Mouse (Mus musculus): ENCODE results near the gene Kdelc2.

DNA sequence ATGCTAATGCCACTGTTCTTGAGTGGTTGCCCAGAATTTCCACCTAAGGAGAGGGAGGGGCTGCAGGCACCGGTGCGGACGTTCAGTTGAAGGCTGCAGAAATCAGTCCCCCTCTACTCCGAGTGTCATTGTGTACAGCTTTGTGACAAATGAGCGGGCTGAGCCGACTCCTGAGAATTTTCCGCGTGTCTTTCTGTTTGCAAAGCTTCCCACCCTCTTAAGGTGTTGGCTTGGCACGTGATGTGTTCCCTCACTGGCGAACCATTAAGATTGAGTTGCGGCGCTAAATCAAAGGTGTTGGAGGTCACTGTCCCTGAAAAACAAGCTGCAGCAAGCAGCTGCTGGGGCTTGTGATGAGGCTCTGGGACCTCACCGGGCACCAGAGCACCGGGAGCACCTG is 42.9 kb upstream of the Kdelc2 start:
- no peak for TF ChIP-seq CTCF (IDR thresholded peaks at IDR 0.05; ENCODE audit: extremely low read depth, insufficient read depth, insufficient read length, insufficient replicate concordance)
- TF ChIP-seq POLR2A (IDR thresholded peaks at IDR 0.05; ENCODE audit: low read depth, low read length) = no peak

All from spleen, adult 2 months (tissue).